Mouse (Mus musculus): ENCODE data around the gene Chmp6. TPM values are rescaled to one million over a fixed set of nuclear protein-coding genes. Genes with fewer than 3 reads are reported as not detected.
A peak's percentile ranks its signal among the peaks of the same experiment; 100 is the strongest.

The Chmp6 gene
- polyA plus RNA-seq, 1 experiment from 2014 or later = 90.0 TPM

DNA sequence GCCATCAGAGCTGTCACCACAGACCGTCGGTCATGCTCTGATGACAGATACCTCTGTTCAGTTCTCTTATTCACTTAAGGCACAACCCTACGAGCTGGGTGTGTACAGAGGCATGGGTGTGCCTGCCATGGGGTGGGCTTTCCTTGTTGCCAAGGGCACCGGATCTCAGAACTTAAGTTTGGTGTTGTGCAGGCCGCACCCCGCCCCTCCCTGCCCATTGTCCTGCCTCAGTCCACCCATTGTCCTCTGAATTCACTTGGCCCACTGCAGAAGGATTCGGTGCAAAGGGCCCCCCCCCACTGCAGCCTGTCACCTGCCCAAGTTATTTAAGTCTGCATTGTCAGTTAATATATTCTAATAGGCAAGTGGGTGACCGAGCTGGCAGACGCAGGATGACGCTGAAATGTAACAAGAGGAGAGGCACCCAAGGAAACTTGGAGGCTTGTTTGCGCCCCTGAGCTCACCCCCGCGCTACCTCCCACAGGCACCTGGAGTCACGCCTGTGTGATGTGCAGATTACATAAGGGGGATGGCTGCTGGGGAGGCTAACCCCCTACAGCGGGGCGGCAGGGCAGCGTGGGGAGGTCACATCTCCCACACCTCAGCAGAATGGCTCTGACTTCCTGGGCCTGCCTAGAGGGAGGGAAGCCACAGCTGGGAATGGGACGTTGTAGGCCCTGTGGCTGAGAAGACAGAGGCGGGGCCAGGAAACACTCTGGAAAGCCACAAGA lies 24.7 kb downstream of the Chmp6 start:
- H3K4me3 ChIP-seq (ENCODE audit: low read depth, low read length) = no peak overlapping the region
- H3K4me1 ChIP-seq (ENCODE audit: control insufficient read depth, insufficient read depth, low read length) = peaks cover 33% of the 10 kb centered on the region
- DNase-seq (ENCODE audit: low spot score) (no peak), ATAC-seq (no peak)
- H3K9me3 ChIP-seq (replicated peaks; ENCODE audit: control insufficient read depth, low read length) = no peaks in the 10 kb centered on the region
- H3K27ac ChIP-seq (ENCODE audit: low read depth, low read length) = peak overlapping the region; percentile 82
- no peaks in the 10 kb centered on the region for H3K27me3 ChIP-seq (replicated peaks; ENCODE audit: control insufficient read depth, insufficient read depth, low read length)
- no peak overlapping the region for H3K9ac ChIP-seq (ENCODE audit: low read length)
- peak overlapping the region; percentile 12; the same call in 1 of the 2 replicates for H3K4me2 ChIP-seq (ENCODE audit: low read length)
- WGBS = 63% methylated on average over 19 of the region's 19 CpGs
- H3K36me3 ChIP-seq (ENCODE audit: control insufficient read depth, insufficient read depth, low read length) = no peaks in the 10 kb centered on the region

DNA sequence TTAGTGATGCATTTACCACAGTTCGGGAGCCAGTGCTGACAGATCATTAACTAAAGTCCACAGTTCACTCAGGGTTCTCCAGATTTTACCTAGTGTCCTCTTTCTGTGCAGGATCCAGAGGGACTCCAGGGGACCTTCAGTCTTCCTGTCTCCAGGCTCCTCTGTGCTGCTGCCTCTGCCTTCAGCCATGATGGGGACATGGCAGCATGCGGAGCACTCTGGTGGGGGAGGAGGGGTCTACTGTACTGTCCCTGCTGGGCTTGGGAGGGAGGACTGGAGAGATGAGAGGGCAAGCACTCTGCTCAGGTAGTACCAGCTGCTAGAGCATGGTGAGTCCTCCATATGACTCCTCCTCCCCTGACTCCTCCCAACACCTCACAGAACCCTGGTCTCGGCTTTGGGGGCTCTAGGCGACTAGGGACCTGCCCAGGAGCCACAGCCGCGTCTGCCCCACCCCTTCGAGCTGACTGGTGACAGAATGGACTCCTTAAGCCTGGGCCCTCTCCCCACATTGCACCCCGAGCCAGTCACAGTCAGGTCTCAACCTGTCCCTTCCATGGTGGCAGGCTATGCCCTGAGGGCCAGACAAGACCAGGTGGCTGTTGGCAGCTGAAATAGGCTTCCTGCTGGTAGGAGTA lies 26.0 kb downstream of the Chmp6 start:
- no peaks in the 10 kb centered on the region for H3K9me3 ChIP-seq (replicated peaks; ENCODE audit: control insufficient read depth, low read length)
- no peak for DNase-seq (ENCODE audit: low spot score)
- 52% methylated on average over 8 of the region's 8 CpGs for WGBS
- peak overlapping the region; percentile 22 for H3K27ac ChIP-seq (ENCODE audit: low read depth, low read length)
- H3K36me3 ChIP-seq (ENCODE audit: control insufficient read depth, insufficient read depth, low read length) = no peaks in the 10 kb centered on the region
- H3K9ac ChIP-seq (ENCODE audit: low read length) = peak overlapping the region; percentile 21; the same call in 1 of the 2 replicates
- peaks cover 38% of the 10 kb centered on the region for H3K4me1 ChIP-seq (ENCODE audit: control insufficient read depth, insufficient read depth, low read length)
- no peaks in the 10 kb centered on the region for H3K27me3 ChIP-seq (replicated peaks; ENCODE audit: control insufficient read depth, insufficient read depth, low read length)
- H3K4me2 ChIP-seq (ENCODE audit: low read length) = peak overlapping the region; percentile 9; the same call in 1 of the 2 replicates
- no peak for ATAC-seq
- H3K4me3 ChIP-seq (ENCODE audit: low read depth, low read length) = no peak overlapping the region

DNA sequence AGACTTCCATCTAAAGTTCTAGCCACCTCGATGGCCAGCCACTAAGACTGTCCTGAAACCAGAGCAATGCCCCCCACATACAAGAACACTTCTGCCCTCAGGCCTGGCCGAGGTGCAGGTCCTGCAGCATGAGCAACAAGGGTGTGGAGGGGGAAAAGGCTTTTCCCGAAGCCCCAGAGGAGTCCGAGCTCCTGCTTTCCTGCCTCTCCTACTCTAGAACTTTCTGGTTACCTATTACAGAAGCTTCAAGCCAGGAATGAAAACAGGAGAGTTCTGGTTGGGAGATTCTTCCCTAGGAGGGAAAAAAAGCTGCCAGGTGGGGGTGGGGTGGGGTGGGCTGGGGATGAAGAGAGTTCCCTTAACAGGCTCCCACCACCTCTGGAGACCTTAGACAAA lies 26.5 kb downstream of the Chmp6 start:
- H3K9ac ChIP-seq (ENCODE audit: low read length) = peak overlapping the region; percentile 21; the same call in 1 of the 2 replicates
- no peaks in the 10 kb centered on the region for H3K27me3 ChIP-seq (replicated peaks; ENCODE audit: control insufficient read depth, insufficient read depth, low read length)
- no peak for DNase-seq (ENCODE audit: low spot score)
- peak overlapping the region; percentile 22 for H3K27ac ChIP-seq (ENCODE audit: low read depth, low read length)
- H3K36me3 ChIP-seq (ENCODE audit: control insufficient read depth, insufficient read depth, low read length) = no peaks in the 10 kb centered on the region
- peaks cover 40% of the 10 kb centered on the region for H3K4me1 ChIP-seq (ENCODE audit: control insufficient read depth, insufficient read depth, low read length)
- ATAC-seq = no peak
- H3K9me3 ChIP-seq (replicated peaks; ENCODE audit: control insufficient read depth, low read length) = no peaks in the 10 kb centered on the region
- 71% methylated on average over 4 of the region's 4 CpGs for WGBS
- H3K4me3 ChIP-seq (ENCODE audit: low read depth, low read length) = no peak overlapping the region
- H3K4me2 ChIP-seq (ENCODE audit: low read length) = peak overlapping the region; percentile 9; the same call in 1 of the 2 replicates

DNA sequence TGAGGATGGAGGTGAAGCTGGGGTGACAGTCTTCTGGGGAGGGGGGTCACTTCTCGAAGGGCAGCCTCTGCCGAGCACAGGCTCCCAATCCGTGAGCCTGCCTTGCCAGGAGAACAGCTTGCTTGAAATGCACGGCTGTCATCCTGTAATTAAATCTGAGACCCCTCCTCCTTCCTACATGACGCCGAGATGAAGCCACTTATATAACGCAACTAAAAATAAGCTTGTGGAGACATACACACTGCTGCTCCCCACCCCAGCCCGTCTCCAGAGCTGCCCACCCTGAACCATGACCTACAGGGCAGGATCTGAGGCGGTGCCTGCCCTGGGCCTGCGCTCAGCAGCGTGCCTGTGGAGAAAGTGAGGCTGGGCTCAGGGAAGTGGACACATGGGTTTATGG lies 26.9 kb downstream of the Chmp6 start:
- Histone ChIP-seq H3K36me3 (ENCODE audit: control insufficient read depth, insufficient read depth, low read length) (no peaks in the 10 kb centered on the region), H3K9ac (ENCODE audit: low read length) (peak overlapping the region; percentile 17; the same call in 1 of the 2 replicates), H3K4me2 (ENCODE audit: low read length) (peak overlapping the region; percentile 39), H3K27me3 (replicated peaks; ENCODE audit: control insufficient read depth, insufficient read depth, low read length) (no peaks in the 10 kb centered on the region), H3K27ac (ENCODE audit: low read depth, low read length) (peak overlapping the region; percentile 80), H3K4me3 (ENCODE audit: low read depth, low read length) (no peak overlapping the region), H3K4me1 (ENCODE audit: control insufficient read depth, insufficient read depth, low read length) (peaks cover 40% of the 10 kb centered on the region), H3K9me3 (replicated peaks; ENCODE audit: control insufficient read depth, low read length) (no peaks in the 10 kb centered on the region)
- 61% methylated on average over 11 of the region's 11 CpGs for WGBS
- DNase-seq (ENCODE audit: low spot score) = peak; percentile 75
- no peak for ATAC-seq

DNA sequence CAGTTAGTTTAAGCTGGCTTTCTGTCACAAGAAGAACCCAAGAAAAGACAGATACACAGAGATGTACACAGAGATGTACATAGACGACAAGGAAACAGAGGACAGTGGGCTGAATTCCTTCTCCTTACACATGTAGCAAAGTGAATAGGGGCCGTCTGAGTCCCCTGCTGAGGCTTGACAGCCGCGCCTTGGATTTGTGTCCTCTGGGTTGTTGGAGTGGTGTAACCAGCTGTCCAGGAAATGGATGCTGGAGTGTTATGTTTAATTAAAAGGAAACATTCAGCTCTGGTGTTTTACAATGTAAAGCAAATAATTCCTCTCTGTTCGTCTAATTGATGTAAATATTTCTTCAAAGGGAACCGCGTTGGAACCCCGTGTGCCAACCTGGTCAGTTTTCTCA lies 28.6 kb downstream of the Chmp6 start:
- H3K27me3 ChIP-seq (replicated peaks; ENCODE audit: control insufficient read depth, insufficient read depth, low read length) = no peaks in the 10 kb centered on the region
- 2% methylated on average over 8 of the region's 8 CpGs for WGBS
- H3K4me1 ChIP-seq (ENCODE audit: control insufficient read depth, insufficient read depth, low read length) = peaks cover 27% of the 10 kb centered on the region
- H3K27ac ChIP-seq (ENCODE audit: low read depth, low read length) = peak overlapping the region; percentile 82
- peak overlapping the region; percentile 97 for H3K4me2 ChIP-seq (ENCODE audit: low read length)
- H3K4me3 ChIP-seq (ENCODE audit: low read depth, low read length) = peak overlapping the region; percentile 70
- no peaks in the 10 kb centered on the region for H3K36me3 ChIP-seq (ENCODE audit: control insufficient read depth, insufficient read depth, low read length)
- DNase-seq (ENCODE audit: low spot score) (peak; percentile 27), ATAC-seq (no peak)
- peak overlapping the region; percentile 71 for H3K9ac ChIP-seq (ENCODE audit: low read length)
- no peaks in the 10 kb centered on the region for H3K9me3 ChIP-seq (replicated peaks; ENCODE audit: control insufficient read depth, low read length)

DNA sequence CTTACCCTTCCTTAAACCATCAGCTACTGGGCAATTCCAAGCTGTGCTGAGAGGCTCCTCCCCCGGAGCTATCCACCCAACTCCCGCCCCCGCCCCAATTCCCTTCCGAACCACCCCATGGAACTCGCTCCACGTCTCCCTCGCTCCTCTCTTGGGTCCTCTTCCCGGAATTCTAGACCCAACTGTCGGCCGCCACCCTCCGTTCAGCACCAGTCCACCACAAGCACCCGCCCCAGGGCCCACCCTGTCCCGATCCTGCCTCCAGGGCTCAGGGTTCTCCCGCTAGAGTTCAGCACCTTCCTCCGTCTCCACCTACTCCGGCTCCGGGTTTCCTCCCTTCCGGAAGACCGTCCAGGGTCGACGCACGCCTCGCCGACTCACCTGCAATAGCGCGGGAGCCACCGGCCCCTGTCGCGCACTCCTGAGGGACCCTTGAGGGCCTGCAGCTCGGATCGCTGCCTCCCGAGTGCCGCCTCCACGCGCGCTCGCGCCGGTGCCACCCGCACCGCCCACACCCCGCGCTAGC lies 29.0 kb downstream of the Chmp6 start:
- peaks cover 27% of the 10 kb centered on the region for H3K4me1 ChIP-seq (ENCODE audit: control insufficient read depth, insufficient read depth, low read length)
- DNase-seq (ENCODE audit: low spot score) (peak; percentile 58), ATAC-seq (peak; percentile 53)
- no peaks in the 10 kb centered on the region for H3K9me3 ChIP-seq (replicated peaks; ENCODE audit: control insufficient read depth, low read length)
- WGBS = under 1% methylated on average over 40 of the region's 43 CpGs
- H3K9ac ChIP-seq (ENCODE audit: low read length) = peak overlapping the region; percentile 71
- H3K27me3 ChIP-seq (replicated peaks; ENCODE audit: control insufficient read depth, insufficient read depth, low read length) = no peaks in the 10 kb centered on the region
- peak overlapping the region; percentile 70 for H3K4me3 ChIP-seq (ENCODE audit: low read depth, low read length)
- H3K27ac ChIP-seq (ENCODE audit: low read depth, low read length) = peak overlapping the region; percentile 82
- H3K36me3 ChIP-seq (ENCODE audit: control insufficient read depth, insufficient read depth, low read length) = no peaks in the 10 kb centered on the region
- H3K4me2 ChIP-seq (ENCODE audit: low read length) = peak overlapping the region; percentile 97

DNA sequence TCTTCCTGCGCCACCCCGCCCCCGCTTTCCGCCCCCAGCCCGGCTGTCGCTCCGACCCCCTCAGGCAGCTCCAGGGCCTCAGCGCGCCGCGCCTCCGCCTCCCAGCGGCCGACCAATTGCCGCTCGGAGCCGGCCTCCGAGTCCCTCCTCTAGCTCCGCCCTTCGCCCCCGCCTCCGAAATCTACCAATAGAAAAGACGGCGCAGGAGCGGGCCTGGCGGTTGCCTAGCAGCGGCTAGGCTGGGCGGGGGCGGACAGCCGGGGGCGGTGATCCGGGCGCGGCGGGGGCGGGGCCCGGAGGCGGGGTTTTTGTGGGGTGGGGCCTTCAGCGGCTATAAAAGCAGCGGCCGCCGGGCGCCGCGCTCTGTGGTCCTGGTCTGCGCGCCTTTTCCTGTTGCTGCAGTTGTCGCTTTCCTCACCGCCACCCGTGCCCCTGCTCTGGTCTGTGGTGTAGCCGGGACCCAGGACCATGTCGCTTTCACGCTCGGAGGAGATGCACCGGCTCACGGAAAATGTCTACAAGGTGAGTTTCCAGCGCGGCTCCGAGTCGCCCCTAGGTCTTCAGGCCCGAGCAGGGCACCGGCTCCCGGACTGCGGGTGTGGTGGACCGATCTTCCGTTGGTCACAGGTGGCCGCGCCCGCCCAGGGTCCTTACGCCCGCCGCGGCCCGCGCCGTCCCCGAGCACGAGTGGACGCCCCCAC lies 29.6 kb downstream of the Chmp6 start, which contains the start of gene Baiap2:
Gene Baiap2, plus strand, starts transcription at position 37 of the 701 bp plus-strand sequence.
- ATAC-seq = peak; percentile 95
- 0% methylated on average over 64 of the region's 79 CpGs for WGBS
- H3K4me1 ChIP-seq (ENCODE audit: control insufficient read depth, insufficient read depth, low read length) = peaks cover 27% of the 10 kb centered on the region

DNA sequence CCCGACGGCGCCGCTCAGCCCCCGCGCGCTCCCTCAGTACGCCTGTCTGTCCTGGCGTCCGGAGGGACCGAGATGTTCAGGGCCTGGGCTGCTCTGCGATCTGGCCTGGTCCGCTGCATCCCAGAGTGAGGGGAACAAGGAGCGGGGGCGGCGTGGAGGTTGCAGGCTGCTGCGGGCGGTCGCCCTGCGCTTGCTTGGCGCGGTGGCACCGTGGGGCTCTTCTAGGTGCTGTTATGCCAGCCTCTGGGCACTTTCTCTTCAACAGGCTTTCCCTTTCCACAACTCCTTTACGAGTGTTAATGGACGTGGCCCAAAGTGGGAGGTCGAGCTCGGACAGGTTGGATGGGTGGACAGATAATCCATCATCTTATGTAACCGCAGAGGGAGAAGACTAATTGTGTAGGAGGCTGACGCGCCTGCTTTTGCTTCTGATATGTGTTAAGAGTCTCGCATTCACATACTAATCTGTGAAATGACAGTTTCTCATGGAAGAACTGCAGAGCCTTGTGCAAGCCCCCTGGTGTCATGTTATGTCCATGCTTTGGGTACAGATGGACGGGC lies 30.3 kb downstream of the Chmp6 start:
- peak overlapping the region; percentile 81 for H3K9ac ChIP-seq (ENCODE audit: low read length)
- H3K36me3 ChIP-seq (ENCODE audit: control insufficient read depth, insufficient read depth, low read length) = no peaks in the 10 kb centered on the region
- 6% methylated on average over 32 of the region's 32 CpGs for WGBS
- H3K27ac ChIP-seq (ENCODE audit: low read depth, low read length) = no peak overlapping the region
- ATAC-seq = peak; percentile 21
- H3K9me3 ChIP-seq (replicated peaks; ENCODE audit: control insufficient read depth, low read length) = no peaks in the 10 kb centered on the region
- peak; percentile 27 for DNase-seq (ENCODE audit: low spot score)
- H3K4me2 ChIP-seq (ENCODE audit: low read length) = peak overlapping the region; percentile 97
- no peaks in the 10 kb centered on the region for H3K27me3 ChIP-seq (replicated peaks; ENCODE audit: control insufficient read depth, insufficient read depth, low read length)
- H3K4me3 ChIP-seq (ENCODE audit: low read depth, low read length) = peak overlapping the region; percentile 70
- H3K4me1 ChIP-seq (ENCODE audit: control insufficient read depth, insufficient read depth, low read length) = peaks cover 27% of the 10 kb centered on the region

More for the DNA sequence above, 29.6 kb downstream of the Chmp6 start, which contains the start of gene Baiap2:
- H3K27ac ChIP-seq (ENCODE audit: low read depth, low read length) = peak within 1 kb of the TSS; percentile 82
- peak within 1 kb of the TSS; percentile 70 for H3K4me3 ChIP-seq (ENCODE audit: low read depth, low read length)
- H3K36me3 ChIP-seq (ENCODE audit: control insufficient read depth, insufficient read depth, low read length) = no peaks in the 10 kb centered on the region
- peak; percentile 99 for DNase-seq (ENCODE audit: low spot score)
- no peaks in the 10 kb centered on the region for H3K9me3 ChIP-seq (replicated peaks; ENCODE audit: control insufficient read depth, low read length)
- peak within 1 kb of the TSS; percentile 97 for H3K4me2 ChIP-seq (ENCODE audit: low read length)
- no peaks in the 10 kb centered on the region for H3K27me3 ChIP-seq (replicated peaks; ENCODE audit: control insufficient read depth, insufficient read depth, low read length)
- H3K9ac ChIP-seq (ENCODE audit: low read length) = peak within 1 kb of the TSS; percentile 81
